18 mouse cellular contexts compared by ENCODE assay signal in the genomic region with DNA sequence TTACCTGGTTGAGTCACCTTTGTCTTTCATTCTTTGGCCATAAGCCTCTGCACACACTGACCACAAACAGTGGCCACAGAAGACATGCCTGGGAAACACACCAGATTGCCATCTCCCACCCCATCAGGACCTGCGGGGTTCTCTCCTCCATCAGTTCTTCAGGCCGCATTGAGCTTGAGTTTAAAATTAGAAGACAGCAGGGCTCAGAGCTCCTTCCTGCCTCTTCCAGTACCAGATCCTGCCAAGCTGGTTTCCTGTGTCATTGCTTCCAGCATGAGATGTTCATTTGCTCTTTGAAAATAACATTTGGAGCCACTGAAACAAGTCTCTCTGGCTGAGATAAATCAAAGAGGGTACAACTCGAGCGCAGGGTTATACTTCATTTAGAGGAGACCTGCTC.
"Had no signal": no experiment of that assay in that cellular context is flagged by ENCODE, and none has a peak within 500 bp of the region (broad histone marks: within the 10 kb centered on the region; RNA-seq: fewer than 3 reads in every experiment).

No protein-coding gene starts in this region.

- H3K27ac ChIP-seq: kidney, postnatal 0 days; left cerebral cortex, adult 2 months; liver, embryonic 13.5 days; macrophage; midbrain, embryonic 12.5 days; midbrain, embryonic 15.5 days; neural tube, embryonic 12.5 days; neural tube, embryonic 15.5 days; stomach, postnatal 0 days had no signal

- H3K4me3 ChIP-seq: left cerebral cortex, adult 2 months; liver, embryonic 13.5 days; midbrain, embryonic 12.5 days; midbrain, embryonic 15.5 days; neural tube, embryonic 12.5 days; neural tube, embryonic 15.5 days had no signal

- DNase-seq: kidney, postnatal 25 days; liver, embryonic 13.5 days; lung, adult 2 months; lung, postnatal 14 days; right cerebral cortex, adult 18-20 months; right cerebral cortex, postnatal 14 days; right cerebral cortex, postnatal 4 days; thymus, adult 2 months; thymus, postnatal 14 days; thymus, postnatal 4 days had no signal
